Mouse (Mus musculus) lung, adult 2 months (tissue): Measurements from ENCODE around the gene Gm45623.

Source experiments
- CTCF ChIP-seq: fragments of 200-500 bp; IDR thresholded peaks from 2 replicates; pipeline ENCODE4 v1.5.1; 2011; ENCODE audit warnings: mild to moderate bottlenecking, low read length, control low read depth; ENCODE audit not compliant: insufficient read depth
- POLR2A ChIP-seq: fragments of 200-500 bp; IDR thresholded peaks from 2 replicates; pipeline ENCODE4 v1.6.1; 2011; ENCODE audit warnings: low read depth, mild to moderate bottlenecking, control low read depth, low read length, borderline replicate concordance; ENCODE audit errors: extremely low read depth

- no peak for TF ChIP-seq POLR2A
- no peak for TF ChIP-seq CTCF
Measured at GRCm38 (mm10) chr13:56739556-56739955, 14.1 kb downstream of the Gm45623 start.
